Mouse (Mus musculus) neural tube, embryonic 11.5 days (tissue): ENCODE data around the gene Nckap5l. TPM values are rescaled to one million over a fixed set of nuclear protein-coding genes. Genes with fewer than 3 reads are reported as not detected.

Source experiments
- ATAC-seq: fragments of 200-750 bp; cut with Nextera tagmentation; 2 replicates; pipeline ENCODE4 v1.8.0; 2017; ENCODE audit warnings: moderate number of reproducible peaks, mild to moderate bottlenecking, moderate TSS enrichment, moderate library complexity; ENCODE audit not compliant: insufficient read depth, low FRiP score, low TSS enrichment
- DNase-seq: peaks from one replicate; pipeline ENCODE4 v3.0.0-alpha.2; 2015; ENCODE audit warnings: low spot score
- H3K27ac ChIP-seq: fragments of 300-500 bp; sonication (generic); 2 replicates; pipeline ENCODE4 v1.5.1; 2014; ENCODE audit warnings: low read depth, mild to moderate bottlenecking, low read length
- H3K27me3 ChIP-seq: fragments of 300-500 bp; sonication (generic); 2 replicates; pipeline ENCODE4 v1.6.1; 2014; ENCODE audit warnings: mild to moderate bottlenecking, low read length, mixed read lengths; ENCODE audit not compliant: control insufficient read depth, insufficient read depth
- H3K36me3 ChIP-seq: fragments of 300-500 bp; sonication (generic); 2 replicates; pipeline ENCODE4 v1.6.1; 2014; ENCODE audit warnings: mild to moderate bottlenecking, low read length, moderate library complexity, mixed read lengths; ENCODE audit not compliant: control insufficient read depth, insufficient read depth
- H3K4me1 ChIP-seq: fragments of 300-500 bp; sonication (generic); 2 replicates; pipeline ENCODE4 v1.6.1; 2014; ENCODE audit warnings: low read length, mixed read lengths; ENCODE audit not compliant: control insufficient read depth, insufficient read depth
- H3K4me2 ChIP-seq: fragments of 300-500 bp; sonication (generic); 2 replicates; pipeline ENCODE4 v1.6.1; 2014; ENCODE audit warnings: low read depth, mild to moderate bottlenecking, moderate library complexity
- H3K4me3 ChIP-seq: fragments of 300-500 bp; sonication (generic); 2 replicates; pipeline ENCODE4 v1.5.1; 2014; ENCODE audit warnings: low read depth, low read length
- H3K9ac ChIP-seq: fragments of 300-500 bp; sonication (generic); 2 replicates; pipeline ENCODE4 v1.6.1; 2014; ENCODE audit warnings: mild to moderate bottlenecking, low read length
- H3K9me3 ChIP-seq: fragments of 300-500 bp; sonication (generic); 2 replicates; pipeline ENCODE4 v1.6.1; 2016; ENCODE audit warnings: low read length; ENCODE audit not compliant: control insufficient read depth
- WGBS: fragments of 180-500 bp; shearing (Covaris S2); extraction: QIAGEN DNeasy Blood & Tissue Kit; methylation state at CpG from one replicate; pipeline ENCODE4 v1.1.7; 2014; 5-methylcytosine and 5-hydroxymethylcytosine counted together
- polyA plus RNA-seq: library from polyadenylated mRNA; unstranded; fragments of >200 nt; fragmentation: Nextera tagmentation; extraction: Ambion mirVana; gene quantifications from 2 replicates; pipeline ENCODE4 v1.2.1, GENCODE M21; 2014

The Nckap5l gene
- polyA plus RNA-seq, 1 experiment from 2014 or later = 14.9 TPM

DNA sequence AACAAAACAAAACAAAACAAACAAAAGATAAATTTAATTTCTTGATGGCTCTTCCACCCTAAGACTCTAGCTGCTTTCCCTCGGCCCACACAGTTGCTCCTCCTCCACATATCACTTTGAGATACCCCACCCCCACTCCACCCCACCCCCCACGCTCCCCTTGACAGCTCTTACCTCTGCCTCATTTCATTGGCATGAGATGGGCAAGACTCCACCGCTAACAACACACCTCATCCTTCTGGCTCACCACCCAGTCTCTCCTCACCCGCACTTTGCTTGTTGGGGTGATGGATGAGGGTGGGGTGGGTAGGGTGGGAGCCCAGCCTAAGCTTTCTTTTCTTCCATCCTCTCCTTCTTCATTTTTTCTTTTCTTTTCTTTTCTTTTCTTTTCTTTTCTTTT, 40.6 kb downstream of the Nckap5l start:
- WGBS = 44% methylated on average over 4 of the region's 4 CpGs
- no peak overlapping the region for H3K9ac ChIP-seq
- H3K36me3 ChIP-seq = no peaks in the 10 kb centered on the region; the same call in 1 of the 2 replicates
- DNase-seq (no peak), ATAC-seq (no peak)
- no peaks in the 10 kb centered on the region; the same call in 1 of the 2 replicates for H3K4me1 ChIP-seq
- no peak overlapping the region for H3K4me3 ChIP-seq
- H3K9me3 ChIP-seq = no peaks in the 10 kb centered on the region
- no peak overlapping the region for H3K27ac ChIP-seq
- H3K4me2 ChIP-seq = no peak overlapping the region
- no peaks in the 10 kb centered on the region for H3K27me3 ChIP-seq

DNA sequence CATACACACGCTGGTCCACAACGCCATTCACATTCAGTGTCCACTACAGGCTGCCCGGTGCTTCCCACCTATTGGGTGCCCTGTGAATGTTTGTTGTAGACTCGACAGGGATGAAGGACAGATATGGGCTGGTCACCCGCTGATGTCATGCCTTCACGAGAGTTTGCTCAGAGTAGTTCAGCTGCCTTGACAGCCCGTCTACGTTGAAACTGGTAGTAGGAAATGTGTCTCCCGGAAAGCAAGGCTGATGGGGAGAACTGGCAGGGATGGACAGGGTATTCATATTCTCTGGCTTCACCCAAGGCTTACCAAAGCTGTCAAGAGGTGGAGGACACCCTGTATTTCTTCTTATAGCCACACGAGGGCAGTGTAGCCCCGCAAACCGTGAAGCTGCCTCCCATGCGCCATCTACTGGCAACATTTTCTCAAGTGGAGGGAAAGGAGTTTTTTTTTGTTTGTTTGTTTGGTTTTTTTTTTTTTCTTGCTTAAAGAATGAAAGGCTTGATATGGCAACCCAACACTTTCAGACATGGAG, 41.1 kb downstream of the Nckap5l start:
- DNase-seq = peak; percentile 77
- Histone ChIP-seq H3K4me1 (no peaks in the 10 kb centered on the region; the same call in 1 of the 2 replicates), H3K9me3 (no peaks in the 10 kb centered on the region), H3K36me3 (no peaks in the 10 kb centered on the region), H3K27ac (no peak overlapping the region), H3K27me3 (no peaks in the 10 kb centered on the region), H3K4me2 (no peak overlapping the region), H3K9ac (no peak overlapping the region), H3K4me3 (no peak overlapping the region)
- no peak for ATAC-seq
- WGBS = 26% methylated on average over 13 of the region's 13 CpGs

DNA sequence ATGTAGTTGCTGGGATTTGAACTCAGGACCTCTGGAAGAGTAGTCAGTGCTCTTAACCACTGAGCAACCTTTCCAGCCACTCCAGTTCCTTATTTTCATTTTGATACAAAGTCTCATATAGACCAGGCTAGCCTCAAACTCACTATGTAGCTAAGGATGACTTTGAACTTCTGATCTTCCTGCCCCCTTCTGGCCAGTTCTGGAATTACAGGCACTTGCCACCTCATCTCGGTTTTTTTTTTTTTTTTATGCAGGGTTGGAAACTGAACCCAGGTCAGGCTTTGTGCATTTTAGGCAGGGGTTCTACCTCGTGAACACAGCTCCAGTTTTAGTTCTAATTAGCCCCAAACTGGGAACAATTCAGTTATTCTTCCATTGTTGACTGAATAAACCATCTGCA, 41.8 kb downstream of the Nckap5l start:
- WGBS = 30% methylated on average over 2 of the region's 2 CpGs
- no peak overlapping the region for H3K4me3 ChIP-seq
- no peaks in the 10 kb centered on the region for H3K27me3 ChIP-seq
- DNase-seq = peak; percentile 42
- H3K4me1 ChIP-seq = no peaks in the 10 kb centered on the region; the same call in 1 of the 2 replicates
- no peak overlapping the region for H3K4me2 ChIP-seq
- no peaks in the 10 kb centered on the region for H3K36me3 ChIP-seq
- H3K27ac ChIP-seq = no peak overlapping the region
- no peak overlapping the region for H3K9ac ChIP-seq
- no peaks in the 10 kb centered on the region for H3K9me3 ChIP-seq
- no peak for ATAC-seq

DNA sequence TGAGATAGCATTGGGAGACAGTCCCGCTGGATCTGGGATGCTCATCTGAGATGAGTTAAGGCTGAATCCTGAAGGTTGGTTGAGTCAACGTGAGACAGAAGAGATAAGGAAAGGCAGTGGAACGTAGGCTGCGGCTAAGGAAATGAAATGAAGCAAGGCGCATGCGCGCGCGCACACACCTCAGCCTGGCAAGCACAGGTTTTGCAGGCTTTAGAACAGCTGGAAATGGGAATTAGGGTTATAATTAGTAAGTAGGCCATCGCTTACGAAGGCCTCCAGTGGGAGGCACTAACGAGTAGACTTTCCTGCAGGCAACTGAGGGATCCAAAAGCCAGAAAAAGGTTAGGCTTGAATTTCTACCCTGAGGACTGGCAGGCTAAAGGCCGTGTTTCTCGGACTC, 45.8 kb downstream of the Nckap5l start:
- Histone ChIP-seq H3K36me3 (peaks cover 13% of the 10 kb centered on the region), H3K4me2 (no peak overlapping the region), H3K27ac (no peak overlapping the region), H3K4me3 (no peak overlapping the region), H3K9me3 (no peaks in the 10 kb centered on the region), H3K27me3 (no peaks in the 10 kb centered on the region), H3K4me1 (no peaks in the 10 kb centered on the region), H3K9ac (no peak overlapping the region)
- no peak for ATAC-seq
- WGBS = 64% methylated on average over 14 of the region's 14 CpGs
- no peak for DNase-seq

DNA sequence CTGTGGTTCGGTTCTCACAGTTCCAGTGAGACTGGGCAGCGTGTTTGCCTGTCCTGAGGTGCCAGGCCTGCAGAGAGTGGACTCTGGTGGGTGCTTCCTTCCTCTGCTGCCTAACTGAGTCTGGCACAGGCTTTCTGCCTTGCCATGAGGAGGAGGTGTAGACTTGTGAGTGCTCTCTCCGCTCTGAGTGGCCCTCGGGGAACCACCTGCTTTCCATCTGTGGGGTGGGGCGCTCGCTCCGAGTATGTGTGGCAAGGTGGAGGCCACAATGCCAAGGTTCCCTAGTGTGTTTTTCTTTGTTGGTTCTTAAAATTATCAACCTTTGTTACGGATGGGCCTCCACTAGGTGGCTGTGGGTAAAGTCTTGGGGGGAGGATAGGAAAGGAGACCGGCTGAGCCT, 48.7 kb downstream of the Nckap5l start:
- Histone ChIP-seq H3K36me3 (peaks cover 21% of the 10 kb centered on the region), H3K27me3 (no peaks in the 10 kb centered on the region), H3K4me1 (no peaks in the 10 kb centered on the region), H3K4me2 (no peak overlapping the region), H3K9me3 (no peaks in the 10 kb centered on the region), H3K27ac (no peak overlapping the region), H3K9ac (no peak overlapping the region), H3K4me3 (no peak overlapping the region)
- 94% methylated on average over 9 of the region's 9 CpGs for WGBS
- no peak for ATAC-seq
- no peak for DNase-seq

DNA sequence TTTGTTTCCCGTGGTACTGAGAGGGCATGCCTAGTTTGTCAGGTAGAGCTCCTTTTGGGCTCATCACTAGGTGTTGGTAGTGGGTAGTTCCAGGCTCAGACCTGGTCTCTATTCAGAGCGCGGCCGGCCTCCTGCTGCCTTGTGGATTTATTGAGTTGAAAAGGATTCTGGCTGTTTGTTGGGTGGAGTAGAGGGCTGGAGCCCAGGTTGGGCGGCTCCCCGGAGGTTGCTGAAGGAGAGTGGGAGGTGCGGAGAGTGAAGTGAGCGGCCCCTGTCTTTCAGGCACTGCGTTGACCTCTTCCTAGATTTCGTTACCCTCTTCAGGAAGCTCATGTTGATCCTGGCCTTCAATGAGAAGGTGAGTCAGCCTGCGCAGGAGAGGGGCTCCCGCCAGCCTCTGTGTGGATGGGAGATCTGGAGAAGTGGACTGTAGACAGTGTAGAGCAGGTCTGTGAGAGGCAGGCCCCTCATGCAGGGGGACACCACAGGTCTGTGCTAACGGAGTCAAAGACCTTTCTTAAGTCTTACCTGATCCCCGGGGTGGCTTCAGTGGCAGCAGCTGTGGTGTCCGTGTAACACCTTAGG, 50.5 kb downstream of the Nckap5l start:
- no peak overlapping the region for H3K27ac ChIP-seq
- H3K27me3 ChIP-seq = no peaks in the 10 kb centered on the region
- DNase-seq (no peak), ATAC-seq (no peak)
- H3K36me3 ChIP-seq = peaks cover 21% of the 10 kb centered on the region
- H3K9me3 ChIP-seq = no peaks in the 10 kb centered on the region
- H3K9ac ChIP-seq = no peak overlapping the region
- WGBS = 91% methylated on average over 15 of the region's 15 CpGs
- no peak overlapping the region for H3K4me2 ChIP-seq
- H3K4me3 ChIP-seq = no peak overlapping the region
- no peaks in the 10 kb centered on the region for H3K4me1 ChIP-seq

DNA sequence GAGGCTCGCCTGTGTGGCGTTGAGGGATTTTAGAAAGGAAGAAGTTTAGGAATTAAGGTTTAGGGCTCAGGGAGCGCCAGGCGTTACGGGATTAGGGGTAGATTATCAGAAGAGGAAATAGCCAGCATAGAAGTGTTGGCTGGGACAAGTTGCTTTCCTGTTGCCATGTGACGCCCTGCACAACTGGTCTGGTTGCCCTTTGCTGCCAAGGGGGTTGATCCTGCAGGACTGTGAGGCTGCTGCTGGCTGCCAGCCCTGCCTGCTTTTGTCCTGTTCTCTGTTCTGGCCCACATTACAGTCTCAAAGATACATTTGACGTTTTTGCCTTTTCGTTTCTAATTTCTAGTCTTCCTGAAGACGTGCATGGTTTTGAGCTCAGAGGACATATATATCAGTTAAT, 52.4 kb downstream of the Nckap5l start:
- no peak overlapping the region for H3K4me3 ChIP-seq
- 97% methylated on average over 9 of the region's 9 CpGs for WGBS
- H3K9me3 ChIP-seq = no peaks in the 10 kb centered on the region
- no peaks in the 10 kb centered on the region for H3K4me1 ChIP-seq
- ATAC-seq (no peak), DNase-seq (no peak)
- H3K27me3 ChIP-seq = no peaks in the 10 kb centered on the region
- H3K36me3 ChIP-seq = peaks cover 21% of the 10 kb centered on the region
- H3K4me2 ChIP-seq = no peak overlapping the region
- H3K27ac ChIP-seq = no peak overlapping the region
- no peak overlapping the region for H3K9ac ChIP-seq

DNA sequence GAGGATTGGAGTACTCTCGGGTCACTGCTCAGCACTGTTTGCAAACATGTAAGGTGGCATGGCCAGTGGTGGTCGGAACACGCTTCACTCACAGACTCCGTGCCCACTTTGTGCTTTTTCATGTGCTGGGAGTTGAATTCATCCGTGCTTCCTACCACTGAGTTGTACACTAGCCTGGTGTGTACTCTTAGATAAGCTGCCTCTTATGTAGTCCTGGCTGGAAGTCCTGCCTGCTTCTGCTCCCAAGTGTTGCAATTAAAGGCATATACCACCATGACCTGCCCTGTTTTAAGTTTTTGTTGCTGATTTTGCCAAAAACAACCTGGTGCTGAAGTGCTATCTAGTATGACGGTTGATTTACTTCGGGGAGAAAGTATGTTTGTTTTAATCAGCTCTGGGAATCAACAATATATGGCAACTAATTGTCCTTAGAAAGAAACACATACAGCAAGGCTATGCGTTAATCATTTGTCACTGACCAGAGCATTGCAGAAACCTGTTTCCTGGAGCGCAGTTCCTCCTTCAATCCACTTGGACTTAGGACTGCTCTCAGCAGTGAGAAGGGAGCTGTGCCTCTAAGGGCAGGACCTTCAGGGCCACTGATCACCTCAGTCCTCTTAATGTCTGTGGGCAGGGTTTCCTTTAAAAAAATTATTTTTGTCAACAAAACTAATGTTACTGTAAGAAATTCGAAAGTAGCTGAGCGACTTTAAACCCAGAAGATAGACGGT, 54.2 kb downstream of the Nckap5l start:
- DNase-seq (no peak), ATAC-seq (no peak)
- Histone ChIP-seq H3K36me3 (peaks cover 13% of the 10 kb centered on the region), H3K4me2 (no peak overlapping the region), H3K4me1 (no peaks in the 10 kb centered on the region), H3K9ac (no peak overlapping the region), H3K9me3 (no peaks in the 10 kb centered on the region), H3K27me3 (no peaks in the 10 kb centered on the region), H3K27ac (no peak overlapping the region), H3K4me3 (no peak overlapping the region)
- WGBS = 94% methylated on average over 12 of the region's 12 CpGs

DNA sequence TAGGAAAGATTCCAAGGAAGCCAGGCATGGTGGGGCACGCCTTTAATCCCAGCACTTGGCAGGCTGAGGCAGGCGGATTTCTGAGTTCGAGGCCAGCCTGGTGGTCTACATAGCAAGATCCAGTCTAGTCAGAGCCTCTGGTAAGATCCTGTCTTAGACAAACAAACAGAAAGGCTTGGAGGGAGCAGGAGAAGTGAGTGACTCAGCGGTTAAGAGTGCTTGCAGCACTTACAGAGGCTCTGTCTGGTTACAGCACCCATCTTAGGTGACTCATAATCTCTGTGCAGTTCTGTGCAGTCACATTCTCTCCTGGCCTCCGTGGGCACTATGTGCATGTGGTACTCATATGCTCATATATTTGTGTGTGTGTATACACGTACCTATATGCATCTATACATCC, 56.9 kb downstream of the Nckap5l start:
- 91% methylated on average over 6 of the region's 6 CpGs for WGBS
- ATAC-seq (no peak), DNase-seq (no peak)
- no peak overlapping the region for H3K4me3 ChIP-seq
- no peak overlapping the region for H3K9ac ChIP-seq
- H3K27ac ChIP-seq = no peak overlapping the region
- H3K4me2 ChIP-seq = no peak overlapping the region
- peaks cover 1% of the 10 kb centered on the region for H3K36me3 ChIP-seq
- H3K4me1 ChIP-seq = no peaks in the 10 kb centered on the region
- no peaks in the 10 kb centered on the region for H3K27me3 ChIP-seq
- H3K9me3 ChIP-seq = no peaks in the 10 kb centered on the region
